Mouse (Mus musculus) hindbrain, embryonic 14.5 days (tissue): ENCODE data around the gene Slfn2. TPM values are rescaled to one million over a fixed set of nuclear protein-coding genes. Genes with fewer than 3 reads are reported as not detected.
A peak's percentile ranks its signal among the peaks of the same experiment; 100 is the strongest.

ENCODE experiments used
- ATAC-seq: fragments of 200-750 bp; cut with Nextera tagmentation; 2 replicates; pipeline ENCODE4 v1.8.0; 2017; ENCODE audit warnings: moderate number of reproducible peaks, mild to moderate bottlenecking, moderate TSS enrichment, moderate library complexity; ENCODE audit not compliant: low FRiP score
- DNase-seq: peaks from one replicate; pipeline ENCODE4 v3.0.0-alpha.2; 2015; ENCODE audit warnings: low spot score
- H3K27ac ChIP-seq: fragments of 300-500 bp; sonication (generic); 2 replicates; pipeline ENCODE4 v1.5.1; 2014; ENCODE audit warnings: mild to moderate bottlenecking, moderate library complexity
- H3K27me3 ChIP-seq: fragments of 300-500 bp; sonication (generic); 2 replicates; pipeline ENCODE4 v1.6.1; 2014; ENCODE audit warnings: mild to moderate bottlenecking, low read length, mixed read lengths; ENCODE audit not compliant: control insufficient read depth, insufficient read depth
- H3K36me3 ChIP-seq: fragments of 300-500 bp; sonication (generic); replicated peaks from 2 replicates; pipeline ENCODE4 v1.6.1; 2014; ENCODE audit not compliant: control insufficient read depth, insufficient read depth
- H3K4me1 ChIP-seq: fragments of 300-500 bp; sonication (generic); replicated peaks from 2 replicates; pipeline ENCODE4 v1.6.1; 2014; ENCODE audit warnings: antibody characterized with exemption, low read length, mixed read lengths; ENCODE audit not compliant: control insufficient read depth, insufficient read depth
- H3K4me2 ChIP-seq: fragments of 300-500 bp; sonication (generic); replicated peaks from 2 replicates; pipeline ENCODE4 v1.6.1; 2014; ENCODE audit warnings: mild to moderate bottlenecking, moderate library complexity
- H3K4me3 ChIP-seq: fragments of 300-500 bp; sonication (generic); replicated peaks from 2 replicates; pipeline ENCODE4 v1.5.1; 2014; ENCODE audit warnings: mild to moderate bottlenecking, low read length
- H3K9ac ChIP-seq: fragments of 300-500 bp; sonication (generic); 2 replicates; pipeline ENCODE4 v1.6.1; 2014
- H3K9me3 ChIP-seq: fragments of 300-500 bp; sonication (generic); 2 replicates; pipeline ENCODE4 v1.6.1; 2016; ENCODE audit warnings: low read length; ENCODE audit not compliant: control insufficient read depth
- WGBS: fragments of 180-500 bp; shearing (Covaris S2); extraction: QIAGEN DNeasy Blood & Tissue Kit; methylation state at CpG from one replicate; pipeline ENCODE4 v1.1.7; 2014; 5-methylcytosine and 5-hydroxymethylcytosine counted together
- polyA plus RNA-seq: library from polyadenylated mRNA; unstranded; fragments of >200 nt; fragmentation: Nextera tagmentation; extraction: Ambion mirVana; gene quantifications from 2 replicates; pipeline ENCODE4 v1.2.1, GENCODE M21; 2014

Gene Slfn2
- polyA plus RNA-seq, 1 experiment from 2014 or later = 1.3 TPM

DNA sequence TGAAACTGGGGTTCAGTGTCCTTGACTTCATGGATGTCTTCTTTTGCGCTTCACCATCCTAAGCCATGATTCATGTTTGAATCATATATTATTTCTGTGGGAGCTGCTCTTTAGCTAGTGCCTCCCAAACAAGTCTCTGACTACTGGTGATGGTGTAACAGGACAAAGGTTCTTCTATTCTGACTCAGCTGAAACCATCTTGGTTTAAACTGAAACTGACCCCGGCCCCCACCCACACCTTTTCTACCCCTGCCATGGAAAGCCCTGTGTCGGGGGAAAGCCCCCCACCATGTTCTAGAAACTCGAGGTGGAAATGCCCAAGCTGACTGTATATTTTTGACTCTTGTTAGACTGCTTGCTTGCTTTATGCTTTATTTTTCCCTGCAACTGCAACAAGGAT lies 21.0 kb upstream of the Slfn2 start:
- 84% methylated on average over 4 of the region's 4 CpGs for WGBS

DNA sequence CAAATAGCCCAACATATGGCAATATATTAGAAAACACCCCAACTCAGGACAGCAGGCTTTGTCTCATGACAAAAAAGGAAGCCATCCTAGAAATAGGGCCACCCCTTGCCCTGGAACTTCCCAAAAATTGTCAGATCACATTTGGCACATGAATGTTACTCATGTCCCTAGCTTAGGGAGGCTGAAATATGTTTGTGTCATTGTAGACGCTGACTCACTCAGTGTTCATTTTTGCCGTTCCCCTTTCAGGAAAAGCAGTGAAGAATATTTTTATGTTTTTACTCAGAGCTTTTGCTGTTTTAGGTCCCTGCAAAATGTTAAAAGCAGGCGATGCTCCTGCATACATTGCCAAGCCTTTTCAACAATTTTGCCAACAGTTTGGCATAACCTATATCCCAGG lies 19.3 kb upstream of the Slfn2 start:
- ATAC-seq = no peak

More for the DNA sequence above, 21.0 kb upstream of the Slfn2 start:
- H3K27me3 ChIP-seq = no peaks in the 10 kb centered on the region
- ATAC-seq (no peak), DNase-seq (no peak)
- H3K27ac ChIP-seq = no peak overlapping the region
- H3K4me3 ChIP-seq = no peak overlapping the region
- no peak overlapping the region for H3K9ac ChIP-seq
- H3K4me2 ChIP-seq = no peak overlapping the region
- no peaks in the 10 kb centered on the region for H3K9me3 ChIP-seq
- H3K36me3 ChIP-seq = no peaks in the 10 kb centered on the region
- H3K4me1 ChIP-seq = no peaks in the 10 kb centered on the region

DNA sequence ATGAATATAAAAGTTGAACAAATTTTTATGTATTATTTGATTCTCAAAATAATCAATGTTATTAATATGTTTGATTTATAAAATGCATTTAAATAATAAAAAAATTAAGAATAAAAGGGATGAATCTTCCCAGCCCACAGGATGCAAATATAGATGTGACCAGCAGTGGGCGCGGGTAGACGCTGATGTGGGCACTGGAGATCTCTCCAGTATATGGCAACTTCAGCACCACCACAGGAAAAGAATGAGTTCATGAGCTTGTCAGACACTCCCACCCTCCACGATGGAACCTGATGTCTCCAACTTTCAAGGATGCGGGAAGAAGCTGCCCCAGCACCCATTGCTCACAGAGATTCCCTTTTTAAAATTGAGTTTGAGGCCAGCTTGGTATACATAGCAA lies 7.0 kb upstream of the Slfn2 start:
- Histone ChIP-seq H3K9me3 (no peaks in the 10 kb centered on the region), H3K9ac (no peak overlapping the region), H3K4me3 (no peak overlapping the region), H3K4me2 (no peak overlapping the region), H3K27ac (no peak overlapping the region), H3K27me3 (no peaks in the 10 kb centered on the region), H3K4me1 (no peaks in the 10 kb centered on the region), H3K36me3 (no peaks in the 10 kb centered on the region)
- ATAC-seq (no peak), DNase-seq (peak; percentile 74)
- 8% methylated on average over 5 of the region's 5 CpGs for WGBS

More for the DNA sequence above, 19.3 kb upstream of the Slfn2 start:
- Histone ChIP-seq H3K36me3 (no peaks in the 10 kb centered on the region), H3K4me1 (no peaks in the 10 kb centered on the region), H3K27ac (no peak overlapping the region), H3K4me3 (no peak overlapping the region), H3K9me3 (no peaks in the 10 kb centered on the region), H3K4me2 (no peak overlapping the region), H3K27me3 (no peaks in the 10 kb centered on the region), H3K9ac (no peak overlapping the region)
- 87% methylated on average over 3 of the region's 3 CpGs for WGBS
- no peak for DNase-seq

DNA sequence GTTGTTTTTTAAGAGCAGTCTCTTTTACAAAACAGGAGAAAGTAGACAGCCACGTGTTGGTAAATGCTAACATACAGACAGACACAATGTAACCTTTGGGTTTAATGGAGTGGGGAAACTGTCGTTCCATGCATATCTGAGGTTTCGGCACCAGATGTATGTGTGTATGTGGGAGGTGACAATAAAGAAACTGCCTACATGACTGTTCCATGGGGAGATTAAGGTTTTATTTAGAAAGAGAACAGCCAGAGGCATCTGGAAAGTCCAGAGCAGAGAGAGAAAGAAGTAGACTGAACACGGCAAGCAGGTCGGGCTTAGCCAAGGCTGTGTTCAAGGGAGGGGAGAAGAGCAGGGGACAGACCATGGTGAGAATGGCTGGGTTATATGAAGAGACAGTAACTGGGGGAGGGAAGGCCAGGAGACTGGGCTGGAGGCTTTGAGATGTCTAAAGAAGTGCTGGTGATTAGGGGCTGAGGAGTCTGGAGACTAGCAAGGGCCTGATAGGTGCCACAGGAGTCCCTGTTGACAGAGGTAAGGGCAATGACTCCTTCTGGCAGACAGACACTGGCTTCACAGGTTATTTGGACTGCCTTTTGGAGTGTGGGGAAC lies 4.4 kb upstream of the Slfn2 start:
- no peak overlapping the region for H3K4me3 ChIP-seq
- no peak for ATAC-seq
- no peaks in the 10 kb centered on the region for H3K36me3 ChIP-seq
- H3K4me1 ChIP-seq = no peaks in the 10 kb centered on the region
- H3K27me3 ChIP-seq = no peaks in the 10 kb centered on the region
- DNase-seq = no peak
- H3K27ac ChIP-seq = no peak overlapping the region
- H3K9me3 ChIP-seq = no peaks in the 10 kb centered on the region
- no peak overlapping the region for H3K9ac ChIP-seq
- 89% methylated on average over 5 of the region's 5 CpGs for WGBS
- no peak overlapping the region for H3K4me2 ChIP-seq

DNA sequence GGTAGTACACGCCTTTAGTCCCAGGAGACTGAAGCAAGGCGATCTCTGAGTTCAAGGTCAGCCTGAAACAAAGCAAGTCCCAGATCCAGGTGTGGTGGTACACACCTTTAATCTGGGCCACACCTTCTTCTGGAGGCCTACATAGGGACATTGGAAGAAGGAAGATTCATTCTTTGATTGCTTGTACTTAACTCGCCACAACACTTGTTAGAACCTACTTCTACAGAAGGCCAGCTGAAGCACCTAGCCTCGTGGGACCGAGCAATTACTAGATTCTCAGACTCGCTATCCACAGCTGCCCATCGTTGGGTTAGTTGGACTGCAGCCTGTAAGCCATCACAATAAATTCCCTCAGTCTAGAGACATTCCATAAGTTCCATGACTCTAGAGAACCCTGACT lies 3.1 kb upstream of the Slfn2 start:
- 90% methylated on average over 7 of the region's 7 CpGs for WGBS
- Histone ChIP-seq H3K4me2 (no peak overlapping the region), H3K4me1 (no peaks in the 10 kb centered on the region; the same call in 1 of the 2 replicates), H3K9me3 (no peaks in the 10 kb centered on the region), H3K27ac (no peak overlapping the region), H3K27me3 (no peaks in the 10 kb centered on the region), H3K9ac (no peak overlapping the region), H3K36me3 (no peaks in the 10 kb centered on the region), H3K4me3 (no peak overlapping the region)
- DNase-seq = no peak
- ATAC-seq = no peak

DNA sequence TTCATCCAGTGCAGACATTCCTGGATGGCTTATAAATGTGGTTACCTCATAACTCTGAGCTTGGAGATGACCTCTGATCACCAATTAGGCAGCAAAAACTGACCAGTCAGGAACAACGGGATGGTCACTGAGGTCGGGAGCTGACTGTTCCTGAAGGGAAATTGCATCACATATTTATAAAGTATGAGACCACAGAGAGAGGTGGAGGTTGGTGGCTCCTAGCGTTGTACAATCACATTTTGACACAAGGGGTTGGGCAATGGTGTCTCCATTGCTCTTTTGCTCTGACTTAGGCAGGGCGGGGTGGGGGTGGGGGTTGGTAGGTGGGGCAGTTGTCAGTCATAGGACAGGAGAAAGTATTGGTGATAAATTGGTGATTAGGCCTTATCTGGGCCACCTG lies 1.8 kb upstream of the Slfn2 start:
- H3K27me3 ChIP-seq = no peaks in the 10 kb centered on the region
- H3K9me3 ChIP-seq = no peaks in the 10 kb centered on the region
- no peak overlapping the region for H3K4me3 ChIP-seq
- no peak overlapping the region for H3K9ac ChIP-seq
- H3K4me2 ChIP-seq = no peak overlapping the region
- H3K4me1 ChIP-seq = no peaks in the 10 kb centered on the region; the same call in 1 of the 2 replicates
- no peak overlapping the region for H3K27ac ChIP-seq
- H3K36me3 ChIP-seq = no peaks in the 10 kb centered on the region
- ATAC-seq (no peak), DNase-seq (no peak)
- 85% methylated on average over 4 of the region's 4 CpGs for WGBS

DNA sequence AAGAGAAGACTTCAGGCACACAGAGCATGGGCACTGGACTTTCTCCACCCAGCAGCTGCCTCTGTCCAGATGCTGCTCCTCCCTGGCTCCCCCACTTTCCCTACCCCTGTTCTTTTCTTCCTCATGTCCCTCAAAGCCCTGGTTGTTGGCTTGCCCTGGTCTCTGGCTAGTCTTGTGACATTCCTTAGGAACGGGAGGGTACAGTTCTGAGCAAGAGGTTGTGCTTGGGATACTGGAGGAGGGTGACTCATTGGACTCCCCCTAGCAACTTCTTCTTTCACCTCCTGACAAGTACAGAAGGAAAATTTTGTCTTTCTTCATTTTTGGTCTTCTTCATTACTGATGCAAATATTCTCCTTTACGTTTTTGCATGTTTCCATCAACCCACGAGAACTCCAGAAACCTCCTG lies 967 bp upstream of the Slfn2 start:
- Histone ChIP-seq H3K4me2 (no peak overlapping the region), H3K9me3 (no peaks in the 10 kb centered on the region), H3K4me3 (no peak overlapping the region), H3K27me3 (no peaks in the 10 kb centered on the region), H3K9ac (no peak overlapping the region), H3K36me3 (no peaks in the 10 kb centered on the region), H3K4me1 (no peaks in the 10 kb centered on the region; the same call in 1 of the 2 replicates), H3K27ac (no peak overlapping the region)
- ATAC-seq (no peak), DNase-seq (no peak)
- WGBS = 74% methylated on average over 3 of the region's 3 CpGs

DNA sequence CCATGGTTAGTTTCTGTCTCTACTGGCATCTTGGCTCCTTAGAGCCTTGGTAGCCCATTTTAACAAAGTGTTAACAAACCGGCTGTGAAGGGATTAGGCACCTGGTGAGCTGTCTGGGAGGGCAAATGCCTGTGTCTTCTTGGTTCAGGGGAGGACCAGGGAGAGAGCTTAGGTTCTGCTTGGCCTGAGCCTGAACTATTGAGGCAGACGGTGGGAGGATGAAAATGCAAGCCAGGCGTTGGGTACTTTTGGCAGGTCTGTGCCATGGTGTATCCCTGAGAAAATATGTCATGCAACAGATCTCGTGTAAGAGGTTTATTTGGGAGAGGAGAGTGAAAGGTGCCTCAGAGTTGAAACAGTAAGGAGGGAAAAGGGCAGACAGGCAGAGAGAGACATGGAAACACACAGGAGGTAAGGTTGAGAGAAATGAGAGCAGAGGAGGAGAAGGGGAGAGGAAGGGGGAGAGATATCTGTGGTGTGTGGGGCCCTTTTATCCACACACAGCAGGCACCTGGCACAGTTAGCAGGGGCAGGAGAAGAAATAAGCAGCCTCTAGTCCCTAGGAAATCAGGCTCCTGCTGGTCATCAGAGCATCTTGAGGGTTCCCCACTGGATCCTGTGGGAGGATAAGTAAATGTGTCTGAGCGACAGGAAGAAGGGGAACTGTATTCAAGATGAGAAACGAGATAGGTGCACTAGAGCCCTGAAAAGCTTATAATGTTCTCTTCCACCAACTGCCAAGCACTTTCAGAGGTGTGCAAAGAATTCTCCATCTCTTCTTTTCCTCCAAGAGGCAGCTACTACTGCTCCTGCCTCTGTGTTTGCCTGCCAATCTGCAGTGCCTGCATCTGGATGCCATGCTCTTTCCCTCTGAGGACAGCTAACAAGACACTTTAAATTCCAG lies 781 bp downstream of the Slfn2 start:
- ATAC-seq (no peak), DNase-seq (no peak)
- 32% methylated on average over 6 of the region's 6 CpGs for WGBS
- Histone ChIP-seq H3K4me1 (no peaks in the 10 kb centered on the region; the same call in 1 of the 2 replicates), H3K27ac (no peak overlapping the region), H3K9ac (no peak overlapping the region), H3K4me2 (no peak overlapping the region), H3K36me3 (no peaks in the 10 kb centered on the region), H3K4me3 (no peak overlapping the region), H3K27me3 (no peaks in the 10 kb centered on the region), H3K9me3 (no peaks in the 10 kb centered on the region)

DNA sequence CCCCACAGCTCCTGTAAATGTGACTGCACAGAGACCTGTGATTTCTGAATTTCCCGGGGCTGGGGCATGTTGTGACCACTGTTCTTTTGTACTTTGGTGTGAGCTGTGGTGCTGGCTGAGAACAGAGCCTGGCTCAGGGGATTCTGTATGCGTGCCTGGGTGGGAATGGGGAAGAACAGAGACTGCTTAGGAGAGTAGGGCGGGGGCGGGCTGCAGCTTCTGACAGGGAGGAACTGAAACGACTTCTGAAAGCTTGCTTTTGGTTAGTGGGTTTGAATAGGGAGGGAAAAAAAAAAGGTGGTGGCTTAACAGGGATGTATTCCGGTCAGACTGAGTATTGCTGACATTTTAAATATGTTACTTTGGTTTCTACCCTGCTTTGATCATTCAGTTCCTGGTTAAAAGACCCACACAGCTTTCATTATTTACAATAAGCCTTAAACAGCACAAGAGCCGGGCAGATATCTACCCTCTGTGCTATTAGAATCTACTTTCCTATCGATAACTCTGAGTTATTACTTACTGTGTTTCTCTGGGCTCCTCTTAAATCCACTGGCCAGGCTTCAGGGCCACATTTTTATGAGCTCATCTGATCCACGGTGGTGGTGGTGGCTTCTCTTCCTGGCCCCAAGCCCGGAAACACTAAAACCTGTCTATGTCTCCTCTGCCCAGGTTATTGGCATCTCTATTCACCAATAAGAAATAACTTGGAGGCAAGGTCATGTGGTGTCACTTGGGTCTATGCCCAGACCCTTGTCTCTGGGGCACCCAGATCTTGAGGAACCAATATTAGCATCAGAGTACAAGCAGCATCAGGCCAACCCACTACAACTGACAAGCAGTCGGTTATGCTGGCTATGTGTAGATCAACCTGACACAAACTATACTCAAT lies 2.0 kb downstream of the Slfn2 start:
- H3K27me3 ChIP-seq = no peaks in the 10 kb centered on the region
- no peak overlapping the region for H3K4me3 ChIP-seq
- no peaks in the 10 kb centered on the region for H3K9me3 ChIP-seq
- H3K36me3 ChIP-seq = no peaks in the 10 kb centered on the region
- H3K4me1 ChIP-seq = no peaks in the 10 kb centered on the region; the same call in 1 of the 2 replicates
- no peak overlapping the region for H3K27ac ChIP-seq
- DNase-seq = no peak
- no peak overlapping the region for H3K9ac ChIP-seq
- no peak for ATAC-seq
- 44% methylated on average over 11 of the region's 11 CpGs for WGBS
- H3K4me2 ChIP-seq = no peak overlapping the region
